Mouse (Mus musculus) stomach, embryonic 15.5 days (tissue): ENCODE results near the gene Ccdc85a. TPM values are rescaled to one million over a fixed set of nuclear protein-coding genes. Genes with fewer than 3 reads are reported as not detected.
A peak's percentile ranks its signal among the peaks of the same experiment; 100 is the strongest.
"Not testable (repeated sequence)": the region's sequence is repeated elsewhere in the genome, so short reads cannot be mapped to it uniquely, and the experiment has no call there.

Experiments
- ATAC-seq: fragments of 200-750 bp; cut with Nextera tagmentation; 2 replicates; pipeline ENCODE4 v1.8.0; 2017; ENCODE audit warnings: low read depth, moderate number of reproducible peaks, moderate TSS enrichment; ENCODE audit not compliant: insufficient read depth, low FRiP score
- H3K27ac ChIP-seq: fragments of 300-500 bp; sonication (generic); 2 replicates; pipeline ENCODE4 v1.5.1; 2015; ENCODE audit warnings: mild to moderate bottlenecking, inconsistent platforms
- H3K27me3 ChIP-seq: fragments of 300-500 bp; sonication (generic); replicated peaks from 2 replicates; pipeline ENCODE4 v1.6.1; 2015; ENCODE audit warnings: inconsistent platforms
- H3K36me3 ChIP-seq: fragments of 300-500 bp; sonication (generic); 2 replicates; pipeline ENCODE4 v1.6.1; 2015; ENCODE audit warnings: inconsistent platforms
- H3K4me1 ChIP-seq: fragments of 300-500 bp; sonication (generic); 2 replicates; pipeline ENCODE4 v1.6.1; 2015; ENCODE audit warnings: inconsistent platforms
- H3K4me2 ChIP-seq: fragments of 300-500 bp; sonication (generic); 2 replicates; pipeline ENCODE4 v1.6.1; 2015; ENCODE audit warnings: mild to moderate bottlenecking, inconsistent platforms
- H3K4me3 ChIP-seq: fragments of 300-500 bp; sonication (generic); replicated peaks from 2 replicates; pipeline ENCODE4 v1.5.1; 2015; ENCODE audit warnings: inconsistent platforms
- H3K9ac ChIP-seq: fragments of 300-500 bp; sonication (generic); 2 replicates; pipeline ENCODE4 v1.6.1; 2015; ENCODE audit warnings: inconsistent platforms
- H3K9me3 ChIP-seq: fragments of 300-500 bp; sonication (generic); 2 replicates; pipeline ENCODE4 v1.6.1; 2016; ENCODE audit warnings: inconsistent platforms
- WGBS: fragments of 180-500 bp; shearing (Covaris S2); methylation state at CpG from one replicate; pipeline ENCODE4 v1.1.7; 2015; 5-methylcytosine and 5-hydroxymethylcytosine counted together
- polyA plus RNA-seq: library from polyadenylated mRNA; unstranded; fragments of >200 nt; fragmentation: Nextera tagmentation; extraction: Ambion mirVana; gene quantifications from 2 replicates; pipeline ENCODE4 v1.2.1, GENCODE M21; 2015

Ccdc85a gene
- polyA plus RNA-seq, 1 experiment from 2014 or later: 2.1 TPM

DNA sequence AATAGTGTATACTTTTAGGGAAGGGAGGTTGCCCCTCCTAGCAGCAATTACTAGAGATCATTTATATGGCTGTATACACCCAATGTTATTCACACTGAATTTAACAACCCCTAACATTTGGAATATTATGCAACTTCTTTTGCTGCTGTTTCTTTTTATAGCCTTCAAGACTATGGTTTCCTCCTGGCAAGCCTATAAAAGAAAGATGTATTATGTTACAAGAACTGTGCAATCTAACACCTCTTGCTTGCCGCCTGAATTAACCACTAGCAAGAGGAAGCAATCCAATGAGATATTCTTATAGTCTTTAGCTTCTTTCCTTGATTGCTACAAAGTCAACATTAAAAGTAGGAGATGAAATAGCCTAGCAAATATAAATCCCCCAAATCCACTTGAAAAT lies 187.0 kb downstream of the Ccdc85a start:
- no peak for ATAC-seq
- Histone ChIP-seq H3K4me2 (no peak overlapping the region), H3K4me1 (no peaks in the 10 kb centered on the region), H3K9me3 (no peaks in the 10 kb centered on the region), H3K4me3 (no peak overlapping the region), H3K9ac (no peak overlapping the region), H3K27ac (no peak overlapping the region), H3K27me3 (no peaks in the 10 kb centered on the region), H3K36me3 (no peaks in the 10 kb centered on the region)
- 50% methylated on average over 1 of the region's 1 CpGs for WGBS

- no peak for ATAC-seq
- H3K9me3 ChIP-seq: no peaks in the 10 kb centered on the region
Observed at GRCm38 (mm10) chr11:28375891-28376290, 208.2 kb downstream of the Ccdc85a start.

GRCm38 (mm10) chr11:28374636-28375035 lies 209.5 kb downstream of the Ccdc85a start:
- no peak for ATAC-seq
- Histone ChIP-seq H3K36me3 (no peaks in the 10 kb centered on the region), H3K9ac (no peak overlapping the region), H3K4me2 (no peak overlapping the region), H3K27ac (no peak overlapping the region), H3K9me3 (no peaks in the 10 kb centered on the region), H3K27me3 (no peaks in the 10 kb centered on the region), H3K4me1 (no peaks in the 10 kb centered on the region), H3K4me3 (no peak overlapping the region)

More at GRCm38 (mm10) chr11:28375891-28376290, 208.2 kb downstream of the Ccdc85a start:
- no peaks in the 10 kb centered on the region for H3K4me1 ChIP-seq
- H3K27ac ChIP-seq: no peak overlapping the region
- H3K4me3 ChIP-seq: no peak overlapping the region
- H3K27me3 ChIP-seq: no peaks in the 10 kb centered on the region
- H3K9ac ChIP-seq: no peak overlapping the region
- H3K4me2 ChIP-seq: no peak overlapping the region
- no peaks in the 10 kb centered on the region for H3K36me3 ChIP-seq

DNA sequence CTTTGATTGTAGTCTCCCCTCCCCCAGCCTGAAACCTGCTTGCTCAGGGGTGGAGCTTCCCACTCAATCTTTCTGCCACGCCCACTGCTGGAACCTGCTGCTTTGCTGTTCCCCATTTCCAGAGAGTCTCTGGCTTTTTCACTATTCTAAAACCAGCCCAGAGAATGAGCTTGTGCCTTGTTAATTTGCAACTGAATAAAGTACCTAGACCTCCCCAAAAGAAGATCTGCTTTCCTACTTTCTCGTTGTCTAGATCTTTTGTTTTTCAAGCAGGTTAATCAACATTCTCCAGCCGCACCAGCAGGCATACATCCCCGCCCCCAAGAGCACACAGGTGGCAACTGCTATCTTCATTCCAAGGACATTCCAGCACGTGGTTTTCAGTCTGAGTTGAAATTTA lies 212.7 kb downstream of the Ccdc85a start:
- ATAC-seq, H3K27me3 ChIP-seq, H3K4me2 ChIP-seq, H3K4me3 ChIP-seq, H3K36me3 ChIP-seq, H3K9ac ChIP-seq, H3K27ac ChIP-seq, H3K4me1 ChIP-seq, H3K9me3 ChIP-seq: not testable (repeated sequence)
- 60% methylated on average over 5 of the region's 5 CpGs for WGBS

GRCm38 (mm10) chr11:28365929-28366244 lies 218.2 kb downstream of the Ccdc85a start:
- no peak for ATAC-seq
- H3K4me3 ChIP-seq: peak overlapping the region; percentile 30

DNA sequence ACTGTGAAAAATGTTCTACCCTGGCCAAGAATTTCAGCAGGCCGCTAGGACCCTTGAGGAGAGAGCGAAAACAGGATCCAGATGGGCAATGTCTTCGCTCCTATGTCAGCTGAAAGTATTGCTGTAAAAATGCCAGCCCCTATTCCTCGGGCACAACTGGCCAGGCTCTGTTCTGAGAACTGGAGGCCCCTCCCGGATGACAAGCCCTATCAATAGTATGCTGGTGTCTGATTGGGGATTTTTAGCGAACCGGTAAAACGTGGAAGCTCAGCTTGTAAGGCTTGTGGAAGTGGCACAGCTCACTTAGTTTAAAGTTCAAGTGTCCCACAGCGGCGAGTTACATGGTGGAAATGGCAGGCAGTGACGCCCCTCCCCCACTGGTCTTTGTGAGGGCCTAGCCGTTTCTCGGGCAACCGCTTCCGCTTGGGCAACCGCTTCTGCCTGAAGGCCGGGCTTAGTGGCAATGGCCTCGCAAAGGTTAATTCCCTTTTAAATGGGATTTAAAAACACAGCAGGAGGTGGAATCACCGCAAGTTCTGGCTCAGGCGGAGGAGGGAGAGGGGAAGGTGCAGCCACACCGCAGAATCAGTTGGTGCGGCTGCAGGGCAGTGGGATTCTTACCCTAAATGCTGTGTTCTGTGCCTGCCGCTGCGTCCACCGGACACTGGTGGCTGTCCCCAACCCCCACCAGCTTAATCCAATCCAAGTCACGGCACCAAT lies 218.8 kb downstream of the Ccdc85a start:
- Histone ChIP-seq H3K4me3 (peak overlapping the region; percentile 30), H3K9ac (no peak overlapping the region), H3K9me3 (no peaks in the 10 kb centered on the region), H3K27me3 (no peaks in the 10 kb centered on the region), H3K4me1 (0 out of 2 replicates have a peak, but pooled peaks cover 5% of the 10 kb centered on the region), H3K27ac (no peak overlapping the region), H3K36me3 (no peaks in the 10 kb centered on the region), H3K4me2 (peak overlapping the region; percentile 57)
- WGBS: 10% methylated on average over 26 of the region's 26 CpGs
- peak; percentile 60; the same call in 1 of the 2 replicates for ATAC-seq

More at GRCm38 (mm10) chr11:28365929-28366244, 218.2 kb downstream of the Ccdc85a start:
- Histone ChIP-seq H3K36me3 (no peaks in the 10 kb centered on the region), H3K9ac (no peak overlapping the region), H3K4me2 (peak overlapping the region; percentile 57), H3K4me1 (0 out of 2 replicates have a peak, but pooled peaks cover 5% of the 10 kb centered on the region), H3K27ac (no peak overlapping the region), H3K27me3 (no peaks in the 10 kb centered on the region), H3K9me3 (no peaks in the 10 kb centered on the region)
- 60% methylated on average over 2 of the region's 2 CpGs for whole genome bisulfite sequencing

- H3K9ac ChIP-seq: no peak overlapping the region
- H3K27ac ChIP-seq: no peak overlapping the region
- no peaks in the 10 kb centered on the region for H3K27me3 ChIP-seq
- H3K4me2 ChIP-seq: no peak overlapping the region
- H3K4me1 ChIP-seq: no peaks in the 10 kb centered on the region
- WGBS: 83% methylated on average over 2 of the region's 2 CpGs
- no peaks in the 10 kb centered on the region for H3K36me3 ChIP-seq
- ATAC-seq: no peak
- no peak overlapping the region for H3K4me3 ChIP-seq
- H3K9me3 ChIP-seq: no peaks in the 10 kb centered on the region
Observed at GRCm38 (mm10) chr11:28343465-28343864, 240.7 kb downstream of the Ccdc85a start.

- Histone ChIP-seq H3K4me1 (no peaks in the 10 kb centered on the region), H3K9me3 (no peaks in the 10 kb centered on the region), H3K27ac (no peak overlapping the region), H3K36me3 (no peaks in the 10 kb centered on the region), H3K4me3 (no peak overlapping the region), H3K4me2 (no peak overlapping the region), H3K27me3 (no peaks in the 10 kb centered on the region), H3K9ac (no peak overlapping the region)
- 74% methylated on average over 5 of the region's 5 CpGs for WGBS
- ATAC-seq: no peak
Observed at GRCm38 (mm10) chr11:28341887-28342286, 242.2 kb downstream of the Ccdc85a start.

DNA sequence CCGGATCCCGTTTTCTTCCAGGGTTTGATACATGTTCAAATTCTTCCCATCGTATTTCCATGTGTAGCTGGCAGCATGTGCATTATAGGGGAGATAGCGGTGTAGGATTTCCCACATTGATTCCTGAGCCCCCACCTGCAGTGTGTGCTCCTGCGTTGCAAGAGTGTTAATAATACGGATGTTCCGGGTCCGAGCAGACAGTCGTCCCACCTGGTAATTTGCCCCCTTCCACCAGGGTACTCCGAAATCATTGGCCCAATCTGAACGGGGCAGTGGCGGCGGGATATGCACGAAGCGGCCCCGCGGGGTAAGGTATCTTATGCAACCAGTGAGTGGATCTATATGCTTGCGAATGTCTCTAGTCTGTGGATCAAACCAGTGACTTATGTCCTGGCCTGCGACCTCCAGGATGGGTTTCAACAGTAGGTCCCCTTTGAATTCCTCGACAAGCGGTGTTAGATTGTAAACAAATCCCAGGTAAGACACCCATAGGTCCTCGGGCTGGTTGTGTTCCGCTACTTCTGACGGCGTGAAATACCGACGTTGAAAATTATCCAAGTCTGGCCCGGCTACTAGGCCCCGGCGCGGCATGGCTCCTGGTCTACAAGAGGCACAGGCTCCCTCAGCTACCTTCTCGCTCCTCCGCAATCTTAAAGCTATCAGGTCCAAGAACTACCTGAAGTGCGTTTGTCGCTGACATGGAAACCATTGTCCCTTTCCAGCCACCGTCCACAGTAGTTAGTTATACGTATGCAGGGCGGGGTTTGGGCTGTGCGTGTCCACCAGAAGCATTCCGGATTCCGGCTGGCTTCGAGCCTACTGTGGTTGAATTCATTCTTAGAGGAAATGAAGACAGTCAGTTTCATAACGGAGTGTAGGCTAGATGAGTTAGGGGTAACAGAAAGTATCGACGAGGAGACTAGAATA lies 244.6 kb downstream of the Ccdc85a start, which contains the start of gene Gm6685:
TSS of gene Gm6685 (minus strand) at position 644 of the 927 bp plus-strand sequence.
- H3K4me2 ChIP-seq, H3K27me3 ChIP-seq, H3K4me1 ChIP-seq, H3K4me3 ChIP-seq, H3K36me3 ChIP-seq, H3K27ac ChIP-seq, H3K9me3 ChIP-seq, ATAC-seq, H3K9ac ChIP-seq: not testable (repeated sequence)
- WGBS: 92% methylated on average over 45 of the region's 45 CpGs

Other genes starting within 250 kb of the Ccdc85a start
- 0.80 TPM in 1 of 2 replicates, not detected in the other for gene Gm6685, start 244.5 kb downstream of the Ccdc85a start, polyA plus RNA-seq